Mouse (Mus musculus) 416B (cell line): ENCODE data around the gene Ppp1r2.

ENCODE experiments used
- DNase-seq: peaks from one replicate; pipeline ENCODE4 v3.0.0; 2011; ENCODE audit warnings: low read depth

The Ppp1r2 gene

DNA sequence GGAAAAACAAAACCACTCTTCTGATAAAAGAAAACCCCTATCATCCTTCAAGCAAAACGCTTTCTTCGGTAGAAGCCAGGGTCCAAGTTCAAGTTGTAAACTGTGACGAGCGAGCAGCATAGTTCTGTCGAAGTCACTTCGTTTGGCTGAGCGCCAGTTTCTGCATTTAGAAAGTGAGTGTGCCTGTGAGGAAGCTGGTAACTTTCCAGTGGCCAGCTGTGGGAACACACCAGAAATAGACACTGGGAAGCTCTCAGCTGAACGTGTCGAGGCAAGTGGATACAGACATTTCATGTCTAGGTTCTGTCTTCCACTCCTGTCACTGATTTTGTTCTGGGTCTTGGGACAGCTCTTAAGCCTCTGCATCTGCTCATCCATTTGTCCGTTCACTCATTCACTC is 15.2 kb upstream of the Ppp1r2 start:
- DNase-seq: peak; percentile 89

- DNase-seq: no peak
Observed at GRCm38 (mm10) chr16:31287712-31288111, 12.6 kb upstream of the Ppp1r2 start.

DNA sequence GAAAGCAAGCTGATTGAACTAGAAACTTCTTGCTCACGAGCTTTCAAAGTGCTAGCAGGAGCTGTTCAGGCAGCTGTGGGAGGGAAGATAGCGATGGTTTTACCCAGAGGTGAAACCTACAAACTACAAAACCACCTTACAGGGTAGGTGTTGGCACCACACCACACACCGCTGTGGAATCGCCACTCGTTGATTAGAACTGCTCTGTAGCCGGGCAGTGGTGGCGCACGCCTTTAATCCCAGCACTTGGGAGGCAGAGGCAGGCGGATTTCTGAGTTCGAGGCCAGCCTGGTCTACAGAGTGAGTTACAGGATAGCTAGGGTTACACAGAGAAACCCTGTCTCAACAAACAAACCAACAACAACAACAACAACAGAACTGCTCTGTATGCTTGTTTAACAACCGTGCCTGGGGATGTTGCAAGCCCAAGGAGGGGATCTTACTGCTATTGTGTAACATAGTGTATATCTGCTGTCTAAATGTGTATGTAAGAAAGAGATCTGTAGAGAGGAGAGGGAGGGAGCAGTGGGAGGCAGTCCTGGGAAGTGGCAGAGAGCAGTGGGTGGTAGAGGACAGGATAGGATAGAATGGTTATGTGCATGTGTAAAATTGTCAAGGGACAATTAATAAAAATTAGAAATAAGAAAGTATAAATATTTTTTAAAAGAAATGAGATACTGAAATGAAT is 11.9 kb upstream of the Ppp1r2 start:
- DNase-seq: no peak

- no peak for DNase-seq
Observed at GRCm38 (mm10) chr16:31281981-31282380, 6.9 kb upstream of the Ppp1r2 start.

GRCm38 (mm10) chr16:31280176-31280575 is 5.1 kb upstream of the Ppp1r2 start:
- DNase-seq: no peak

DNA sequence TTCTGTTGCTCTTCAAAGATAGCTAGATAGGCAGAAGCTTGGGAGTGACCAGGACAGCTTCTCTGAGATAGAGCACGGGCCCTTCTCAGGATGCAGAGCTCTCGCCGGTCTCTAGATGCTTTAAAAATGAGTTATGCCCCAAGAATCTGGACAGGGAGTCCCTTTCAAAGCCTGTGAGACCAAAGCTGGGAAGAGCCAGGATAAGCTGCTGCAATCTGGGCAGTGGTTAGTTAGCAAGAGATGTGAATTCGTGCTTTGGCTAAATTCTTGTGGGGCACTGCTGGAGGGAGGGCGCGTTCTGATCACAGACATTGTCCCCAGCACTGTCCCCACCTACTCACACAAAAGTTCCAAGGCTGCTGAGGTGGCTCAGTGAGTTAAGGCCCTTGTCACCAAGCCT is 3.5 kb upstream of the Ppp1r2 start:
- DNase-seq: no peak

GRCm38 (mm10) chr16:31278081-31278480 is 3.0 kb upstream of the Ppp1r2 start:
- no peak for DNase-seq

- DNase-seq: no peak
Observed at GRCm38 (mm10) chr16:31276962-31277361, 1.9 kb upstream of the Ppp1r2 start.

GRCm38 (mm10) chr16:31276539-31276938 is 1.5 kb upstream of the Ppp1r2 start:
- DNase-seq: no peak

DNA sequence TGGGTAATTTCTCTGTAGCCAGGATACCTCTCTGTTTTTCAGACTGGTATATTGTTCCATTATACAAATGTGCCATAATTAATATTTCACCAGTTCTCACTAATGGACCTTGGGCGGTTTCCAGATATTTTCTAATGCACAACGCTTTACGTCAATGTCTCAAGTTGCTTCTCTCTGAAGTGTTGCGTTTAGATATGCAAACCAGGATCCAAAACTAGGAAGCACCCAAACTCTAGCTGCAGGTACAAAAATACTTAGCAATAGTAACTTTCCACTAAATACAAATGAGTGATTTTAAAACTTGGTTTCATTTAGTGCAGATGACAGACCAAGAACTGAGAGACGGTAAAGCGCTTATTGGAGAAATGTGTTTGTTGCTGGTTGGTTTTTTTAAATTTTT is 993 bp downstream of the Ppp1r2 start:
- DNase-seq: peak; percentile 46

DNA sequence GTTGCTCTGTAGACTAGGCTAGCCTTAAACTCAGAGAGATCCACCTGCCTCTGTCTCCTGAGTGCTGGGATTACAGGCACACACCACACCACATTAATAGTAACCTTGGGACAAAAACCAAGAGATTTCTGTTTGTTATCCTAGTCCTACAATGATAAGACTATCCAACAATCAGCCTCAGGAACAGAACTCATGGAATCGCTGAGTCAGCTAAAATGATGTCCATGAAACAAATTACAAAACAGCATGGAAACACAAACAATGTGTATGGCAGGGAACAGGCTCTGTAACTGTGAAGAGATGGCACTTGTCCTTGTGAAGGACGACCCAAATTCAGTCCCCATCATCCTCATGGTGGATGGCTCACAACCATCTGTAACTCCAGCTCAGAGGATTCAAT is 8.4 kb downstream of the Ppp1r2 start:
- DNase-seq: no peak

GRCm38 (mm10) chr16:31256151-31256550 is 18.9 kb downstream of the Ppp1r2 start:
- DNase-seq: peak; percentile 33

DNA sequence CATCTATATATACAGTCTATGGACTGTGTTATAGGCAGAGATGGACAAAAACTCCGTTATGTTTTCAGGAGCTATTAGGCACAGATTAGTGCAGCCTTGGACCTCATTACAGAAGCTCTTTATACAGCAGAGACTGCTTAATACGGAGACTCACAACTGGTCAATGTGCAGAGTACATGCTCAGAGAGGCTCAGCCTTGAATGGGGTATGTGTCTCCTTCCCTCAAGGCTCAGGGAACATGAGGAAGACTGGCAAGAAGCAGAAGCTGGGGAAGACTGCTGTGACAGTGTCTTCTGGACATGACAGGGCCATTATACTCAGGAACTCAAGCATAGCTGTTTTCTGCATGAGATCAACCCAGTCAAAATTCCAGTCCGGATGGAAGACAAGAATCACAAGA is 19.4 kb downstream of the Ppp1r2 start:
- DNase-seq: no peak

GRCm38 (mm10) chr16:31249401-31249800 is 25.7 kb downstream of the Ppp1r2 start:
- DNase-seq: no peak

DNA sequence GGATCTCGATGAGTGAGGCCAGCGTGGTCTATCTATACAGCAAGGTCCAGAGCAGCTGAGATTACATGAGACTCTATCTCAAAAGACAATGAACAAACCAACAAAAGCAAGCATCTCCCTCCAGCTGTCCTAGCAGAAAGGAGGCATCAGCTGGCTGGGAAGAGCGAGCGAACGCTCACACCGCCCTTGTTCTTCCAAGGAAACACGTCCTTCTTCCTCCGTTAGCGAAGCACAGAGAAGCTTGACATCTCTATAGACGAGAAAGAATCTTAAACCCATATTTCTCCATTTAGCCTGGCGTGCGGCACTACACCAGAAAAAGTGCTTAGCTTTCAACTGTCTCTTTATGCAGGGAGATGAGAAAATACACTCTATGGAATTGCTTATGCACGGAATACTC is 26.4 kb downstream of the Ppp1r2 start:
- DNase-seq: no peak

- no peak for DNase-seq
Observed at GRCm38 (mm10) chr16:31247442-31247841, 27.6 kb downstream of the Ppp1r2 start.

DNA sequence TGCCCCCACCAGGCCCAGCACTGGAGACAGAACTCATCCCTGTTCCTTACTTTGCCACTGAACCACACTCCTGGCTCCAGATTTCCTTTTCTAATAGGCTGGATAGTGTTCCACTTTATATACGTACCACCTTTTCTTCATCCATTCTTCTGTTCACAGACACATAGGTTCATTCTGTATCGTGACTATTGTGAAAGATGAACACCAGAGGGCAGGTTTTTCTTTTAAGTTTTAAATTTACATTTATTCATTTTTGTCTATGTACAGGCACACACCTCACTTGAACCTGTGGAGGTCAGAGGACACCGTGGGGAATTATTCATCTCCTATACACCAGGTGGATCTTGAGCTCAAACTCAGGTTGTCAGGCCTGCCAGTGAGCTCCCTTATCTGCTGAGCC is 31.0 kb downstream of the Ppp1r2 start:
- DNase-seq: no peak

GRCm38 (mm10) chr16:31241433-31241832 is 33.6 kb downstream of the Ppp1r2 start:
- DNase-seq: no peak

- no peak for DNase-seq
Observed at GRCm38 (mm10) chr16:31240569-31240968, 34.5 kb downstream of the Ppp1r2 start.

- DNase-seq: no peak
Observed at GRCm38 (mm10) chr16:31238281-31238680, 36.8 kb downstream of the Ppp1r2 start.

DNA sequence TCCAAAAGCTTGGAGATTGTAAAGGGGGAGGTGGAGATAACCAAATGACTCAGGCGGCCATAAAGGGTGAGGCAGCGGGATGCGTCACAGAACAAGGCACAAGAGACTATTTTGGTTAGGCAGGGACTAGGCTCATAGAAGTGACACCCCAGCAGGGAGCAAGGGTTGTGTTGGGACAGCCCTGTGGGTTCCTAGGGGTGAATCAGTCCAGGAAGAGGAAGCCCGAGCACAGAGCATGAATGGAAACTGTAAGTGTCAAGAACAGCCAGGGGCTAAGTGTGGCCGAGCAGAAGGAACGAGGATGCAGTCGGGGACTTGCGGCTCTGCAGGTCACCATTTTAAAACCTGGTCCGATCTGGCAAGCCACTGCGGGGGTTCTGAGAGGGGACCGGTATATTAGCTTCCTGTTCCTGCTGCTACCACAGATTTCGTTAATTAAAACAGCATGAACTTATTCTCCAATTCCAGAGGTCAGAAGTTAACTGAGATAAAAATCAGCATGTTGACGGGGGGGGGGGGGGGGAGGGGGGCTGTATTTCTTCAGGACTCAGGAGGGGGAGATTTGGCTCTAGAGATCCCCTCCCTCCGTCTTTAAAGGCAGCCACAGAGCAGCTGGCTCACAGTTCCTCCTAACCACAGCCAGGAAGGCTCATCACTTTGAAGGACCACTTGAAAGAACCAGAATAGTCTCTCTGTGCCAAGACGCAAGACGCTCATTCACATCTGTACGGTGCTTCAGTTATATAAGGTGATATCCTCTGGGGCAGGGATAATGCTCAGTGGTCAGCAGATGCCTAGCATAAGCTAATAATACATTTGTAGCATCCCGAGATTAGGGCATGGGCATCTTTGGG is 39.4 kb downstream of the Ppp1r2 start:
- DNase-seq: peak; percentile 93

DNA sequence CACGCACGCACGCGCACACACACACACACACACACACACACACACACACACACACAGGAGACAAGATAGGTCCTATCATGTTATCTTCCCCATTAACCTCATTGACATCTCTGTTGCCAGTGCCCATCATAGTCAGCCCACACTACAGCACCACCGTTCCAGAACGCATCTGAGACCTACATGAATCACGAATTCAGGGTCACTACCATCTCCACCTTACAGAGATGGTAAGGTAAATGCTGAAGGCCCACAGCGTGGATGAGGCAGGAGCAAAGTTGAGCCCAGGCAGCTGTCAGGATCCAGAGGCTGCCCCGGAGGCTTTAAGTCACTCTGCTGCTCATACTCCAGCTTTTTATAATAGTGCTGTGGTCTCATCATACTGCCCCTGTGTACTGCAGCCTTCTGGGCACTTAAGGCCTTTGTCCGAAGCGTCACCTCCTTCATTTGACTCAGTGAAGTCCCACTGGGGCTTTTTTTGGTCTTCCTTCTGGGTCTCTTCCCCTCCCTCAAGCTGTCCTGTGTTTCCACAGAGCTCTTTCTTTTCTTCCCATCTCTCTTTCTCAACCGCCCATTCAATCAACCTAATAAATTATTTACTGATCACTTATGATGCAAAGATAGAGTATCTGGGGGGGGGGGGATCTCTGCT is 40.1 kb downstream of the Ppp1r2 start:
- no peak for DNase-seq

DNA sequence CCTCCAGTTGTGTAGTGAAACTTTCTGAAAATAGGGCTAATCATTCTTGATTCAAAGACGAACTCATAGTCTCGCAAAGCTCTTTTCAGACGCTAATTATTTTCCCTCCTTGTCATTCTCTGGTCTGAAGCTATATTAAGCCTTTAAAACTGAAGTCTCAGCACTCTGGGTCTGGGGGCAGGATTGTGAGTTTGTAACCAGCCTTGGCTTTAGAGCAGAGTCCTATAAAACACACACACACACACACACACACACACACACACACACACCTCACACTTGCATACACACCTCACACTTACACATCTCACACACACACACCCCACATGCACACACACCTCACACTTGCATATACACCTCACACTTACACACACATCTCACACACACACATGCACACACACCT is 40.7 kb downstream of the Ppp1r2 start:
- no peak for DNase-seq
